Mouse (Mus musculus) spleen, postnatal 36 days (tissue): Measurements from ENCODE around the gene Vgll1.
A peak's percentile ranks its signal among the peaks of the same experiment; 100 is the strongest.

Experiments
- DNase-seq, 2 experiments: peaks; one replicate each; pipeline ENCODE4 v3.0.0; 2022; ENCODE audit warnings: low spot score in 2 of 2, mixed read lengths in 1 of 2

The Vgll1 gene

DNA sequence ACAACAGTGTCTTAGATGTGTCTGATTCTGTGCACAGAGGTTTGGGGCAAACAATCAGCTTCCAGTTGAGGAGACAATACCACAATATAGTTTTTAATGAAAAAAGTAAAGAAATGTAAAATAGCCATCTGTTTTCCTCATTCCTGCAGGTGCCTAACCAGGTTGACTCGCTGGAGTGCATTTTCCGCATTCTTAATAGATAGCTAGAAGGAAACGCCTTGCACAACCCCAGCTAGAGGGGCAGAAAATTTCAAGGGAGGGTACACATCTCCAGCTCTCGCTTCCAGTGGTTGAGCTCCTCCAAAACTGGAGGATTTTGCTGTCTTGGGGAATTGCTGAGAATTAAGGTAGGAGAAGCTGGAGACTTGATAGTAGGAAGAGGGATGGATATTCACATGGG lies at the start of gene Vgll1:
TSS of gene Vgll1 (plus strand) at position 301 of the 400 bp plus-strand sequence.
- no peak for DNase-seq

DNA sequence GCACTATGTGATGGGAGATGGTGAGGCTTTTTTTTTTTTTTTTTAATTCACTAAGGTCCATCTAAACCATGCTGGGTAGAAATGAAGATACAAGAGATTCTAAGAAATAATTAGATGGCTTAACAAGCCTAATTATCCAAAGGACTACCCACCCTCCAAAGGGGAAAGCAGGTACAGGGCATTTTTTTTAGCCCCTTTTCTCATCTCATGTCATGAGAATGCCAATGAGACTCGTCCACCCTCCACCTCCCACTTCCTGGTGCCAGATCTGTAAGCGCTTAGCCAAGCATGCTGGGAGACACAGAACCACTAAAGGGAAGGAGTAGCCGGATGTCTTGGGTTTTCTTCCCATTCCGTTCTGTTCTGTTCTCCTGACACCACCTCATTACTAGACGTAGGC lies 45.1 kb upstream of the Vgll1 start, which contains the start of gene Brs3:
TSS of gene Brs3 (plus strand) at position 301 of the 400 bp plus-strand sequence.
- no peak for DNase-seq

DNA sequence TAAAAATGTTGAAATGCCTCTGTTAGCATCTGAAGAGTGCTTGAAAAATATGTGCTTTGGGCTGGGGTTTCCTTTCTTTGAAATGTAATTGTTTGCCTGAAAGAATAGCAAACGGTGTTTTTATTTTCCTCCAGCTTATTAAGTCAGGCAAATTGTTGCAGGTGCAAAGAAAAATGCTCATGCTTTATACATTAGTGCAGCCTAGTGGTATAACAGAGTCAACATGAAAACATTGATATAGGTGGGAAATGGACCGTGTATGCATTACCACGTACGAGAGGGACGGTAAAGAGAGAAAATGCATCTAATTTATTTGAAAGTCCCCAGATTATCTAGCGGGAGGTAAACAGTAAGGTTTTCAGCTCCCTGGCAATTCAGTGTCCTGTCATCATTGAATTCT lies 44.0 kb upstream of the Vgll1 start:
- DNase-seq = no peak

DNA sequence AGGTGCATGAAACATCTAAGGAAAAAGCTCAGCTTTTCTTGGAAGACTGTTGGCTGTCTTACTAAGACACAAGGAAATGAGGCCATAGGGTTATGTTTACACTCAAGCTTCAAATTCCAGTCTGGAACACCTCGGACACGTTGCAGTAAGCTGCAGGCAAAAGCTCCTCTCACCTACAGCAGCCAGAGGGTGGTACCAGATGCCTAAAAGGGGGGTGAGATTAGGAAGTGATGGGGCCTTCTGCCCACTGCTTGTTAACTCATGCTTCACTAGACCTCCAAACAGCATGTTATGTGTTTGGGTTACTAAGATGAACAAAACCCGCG lies 35.1 kb upstream of the Vgll1 start:
- no peak for DNase-seq

DNA sequence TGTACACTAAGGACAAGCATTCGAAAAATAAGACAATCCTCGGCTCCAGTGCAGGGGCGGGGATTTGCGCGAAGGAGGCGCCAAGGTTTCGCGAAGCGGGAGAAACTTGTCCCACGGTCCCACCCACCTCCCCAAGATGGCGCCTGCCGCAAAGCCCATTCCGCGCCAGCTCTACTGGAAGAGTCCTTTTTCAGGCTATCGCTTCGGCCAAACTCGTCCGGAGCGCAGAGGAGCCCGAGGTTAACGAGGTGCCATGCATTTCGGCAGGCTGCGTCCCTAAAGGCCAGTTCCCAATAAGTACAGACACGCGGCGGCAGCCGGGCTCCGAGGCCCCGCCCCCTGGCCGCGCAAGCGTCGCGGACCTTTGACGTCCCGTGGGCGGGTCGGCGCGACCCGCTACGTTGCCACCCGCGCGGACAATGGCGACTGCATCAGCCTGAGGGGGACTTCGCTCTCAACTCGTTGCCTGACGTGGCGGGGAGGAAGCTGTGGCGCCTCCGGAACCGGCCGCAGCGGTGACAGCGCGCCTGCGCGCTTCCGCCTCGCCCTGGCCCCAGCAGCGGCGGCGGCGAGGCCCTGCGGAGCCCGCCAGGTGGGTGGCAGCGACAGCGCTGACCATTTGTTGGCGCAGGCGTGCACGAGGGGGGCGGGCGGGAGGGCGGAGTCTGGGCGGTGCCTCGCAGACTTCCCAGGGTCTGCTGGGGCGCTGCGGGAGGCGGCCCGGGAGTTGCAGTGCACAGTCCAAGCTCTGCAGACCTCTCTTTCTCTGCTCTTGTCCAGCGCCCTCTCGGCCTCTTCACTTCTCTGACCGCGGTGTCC lies 34.5 kb upstream of the Vgll1 start, which contains the start of gene Htatsf1:
TSS of gene Htatsf1 (plus strand) at position 410 of the 819 bp plus-strand sequence.
- DNase-seq = peak; percentile 71 to 78

DNA sequence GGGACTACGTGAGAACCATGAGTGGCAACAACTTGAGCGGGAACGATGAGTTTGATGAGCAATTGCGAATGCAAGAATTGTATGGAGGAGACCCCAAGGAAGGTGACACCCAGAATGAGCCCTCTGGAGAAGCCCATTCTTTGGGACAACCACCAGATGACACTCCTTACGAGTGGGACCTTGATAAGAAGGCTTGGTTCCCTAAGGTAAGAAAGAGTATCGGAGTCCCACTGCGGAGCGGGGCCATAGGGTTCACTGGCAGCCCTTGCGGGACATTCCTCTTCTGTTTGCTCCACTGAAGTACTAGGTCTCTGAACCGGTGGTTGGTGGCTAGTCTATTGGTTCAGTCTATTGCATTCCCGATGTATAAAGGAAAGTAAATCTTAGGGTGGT lies 33.9 kb upstream of the Vgll1 start:
- no peak for DNase-seq

DNA sequence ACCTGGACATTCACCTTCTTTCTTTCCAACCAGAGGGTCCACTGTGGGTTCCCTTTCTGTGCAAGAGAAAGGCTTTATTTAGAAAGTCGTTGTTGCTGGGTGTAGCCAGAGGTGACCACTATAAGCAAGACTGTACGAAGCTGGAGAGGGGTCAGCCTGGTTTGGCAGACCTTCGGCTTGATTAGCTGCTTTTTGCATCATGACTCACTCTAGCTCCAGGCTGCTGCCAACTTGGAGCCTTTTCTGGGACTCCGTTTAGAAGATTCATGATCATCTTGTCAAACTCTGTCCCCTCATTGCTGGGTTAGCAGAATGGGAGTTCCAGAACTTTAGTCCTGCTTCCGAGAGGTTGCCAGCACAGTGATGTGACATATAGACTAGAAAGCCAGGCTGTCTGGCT lies 6.4 kb upstream of the Vgll1 start:
- no peak for DNase-seq

DNA sequence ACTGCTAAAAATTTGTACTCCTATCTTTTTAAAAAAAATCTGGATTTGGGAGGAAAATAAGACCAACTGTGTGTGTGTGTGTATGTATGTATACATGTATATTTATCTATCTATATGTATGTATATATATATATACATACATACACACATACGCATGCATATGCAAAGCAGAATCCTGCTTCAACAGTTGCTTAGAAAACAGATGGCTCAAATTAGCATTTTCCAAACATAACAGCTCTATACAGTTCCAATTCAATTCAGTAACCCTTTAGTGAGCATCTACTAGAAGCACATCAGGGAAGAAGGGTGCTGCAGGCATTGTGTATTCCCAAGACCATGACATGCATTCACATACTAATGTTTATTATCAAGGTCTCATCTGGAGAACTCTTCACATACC lies 15.5 kb downstream of the Vgll1 start:
- DNase-seq = no peak

DNA sequence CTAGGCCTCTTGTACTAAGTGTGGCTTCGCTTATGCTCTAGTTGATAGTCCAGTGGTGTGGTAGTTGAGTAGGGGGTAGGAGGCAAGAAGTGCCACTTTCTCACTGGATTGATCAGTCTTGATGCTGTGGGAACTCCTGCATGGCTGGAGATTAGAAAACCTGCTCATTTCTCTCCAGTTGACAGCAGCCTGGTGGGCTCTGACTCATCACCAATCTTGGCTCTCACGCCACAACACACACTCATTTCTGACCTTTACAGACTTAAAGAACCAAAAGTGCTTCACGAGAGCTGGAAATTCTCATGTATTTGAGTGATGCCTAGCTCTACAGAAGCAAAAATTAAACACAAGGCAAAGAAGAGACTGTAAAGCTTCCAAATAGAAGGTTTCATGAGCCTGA lies 19.1 kb downstream of the Vgll1 start:
- no peak for DNase-seq

DNA sequence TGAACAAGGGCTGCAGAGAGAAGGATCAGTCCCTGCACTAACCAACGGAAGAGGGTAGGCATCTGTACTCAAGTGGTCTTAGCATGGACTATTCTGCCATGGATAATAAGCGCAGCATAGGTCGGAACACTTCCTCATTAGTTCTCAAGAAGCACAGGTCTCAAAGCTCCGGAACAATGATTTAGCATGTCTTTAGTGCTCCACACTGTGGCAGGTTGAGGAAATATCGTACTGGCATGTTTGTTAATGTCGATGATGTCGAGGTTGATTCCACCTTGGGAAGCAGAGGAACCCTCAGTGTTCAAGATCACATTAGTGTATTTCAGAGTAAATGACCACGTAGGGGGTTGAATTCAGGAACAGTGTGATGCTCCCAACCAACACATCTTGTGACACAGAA lies 30.2 kb downstream of the Vgll1 start:
- DNase-seq = no peak

DNA sequence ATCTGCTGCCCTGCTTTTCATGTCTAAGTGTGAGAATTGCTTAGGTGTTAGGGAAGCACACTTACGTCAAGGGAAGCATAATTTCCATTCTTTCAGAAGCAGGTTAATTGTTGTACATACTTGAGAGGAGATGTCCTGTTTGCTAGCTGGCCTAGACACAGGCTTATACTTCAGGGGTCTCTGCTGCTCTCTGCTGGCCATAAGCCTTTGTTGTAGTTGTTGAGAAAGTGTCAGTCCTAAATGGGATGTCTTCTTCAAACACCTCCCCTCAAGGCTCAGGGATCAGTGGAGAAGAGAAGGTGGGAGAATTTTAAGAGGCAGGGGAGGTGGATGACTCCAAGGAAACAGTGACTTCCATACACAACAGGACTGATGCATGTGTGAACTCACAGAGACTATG lies 32.9 kb downstream of the Vgll1 start:
- no peak for DNase-seq

DNA sequence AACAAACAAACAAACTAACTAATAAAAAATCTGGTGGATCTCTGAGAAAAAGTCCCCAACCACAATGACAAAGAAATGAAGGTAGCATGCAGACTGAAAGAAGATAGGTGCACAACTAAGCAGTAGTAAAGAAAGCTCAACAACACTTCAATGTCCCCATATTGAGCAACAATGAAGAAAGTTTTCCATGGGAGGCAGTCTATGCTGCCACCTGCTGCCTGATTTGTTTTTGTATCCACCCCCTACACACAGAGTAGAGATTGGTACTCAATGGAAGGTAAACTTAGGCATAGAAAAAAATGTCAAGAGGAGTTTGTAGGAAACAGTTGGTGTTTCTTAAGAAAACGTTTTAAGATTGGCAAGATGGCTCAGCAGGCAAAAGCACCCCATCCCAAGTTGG lies 42.7 kb downstream of the Vgll1 start:
- no peak for DNase-seq

DNA sequence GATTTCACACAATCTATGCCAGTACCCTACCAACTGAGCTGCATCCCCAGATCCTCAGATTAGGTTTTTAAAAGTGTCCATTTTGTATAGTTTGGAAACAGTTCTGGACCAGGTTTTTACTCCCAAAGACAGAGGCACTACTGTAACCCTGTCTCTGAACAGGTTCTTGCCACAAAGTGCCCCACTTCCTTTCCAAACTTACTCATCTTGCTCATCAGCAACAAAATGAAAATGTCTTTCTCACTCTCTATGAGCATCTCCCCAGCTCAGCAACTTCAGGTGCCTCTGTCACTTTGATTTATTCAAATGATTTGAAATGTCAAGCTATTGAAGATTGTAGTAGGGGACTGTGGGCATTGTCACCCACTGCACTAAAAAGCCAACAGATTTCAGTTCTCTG lies 49.7 kb downstream of the Vgll1 start:
- no peak for DNase-seq

DNA sequence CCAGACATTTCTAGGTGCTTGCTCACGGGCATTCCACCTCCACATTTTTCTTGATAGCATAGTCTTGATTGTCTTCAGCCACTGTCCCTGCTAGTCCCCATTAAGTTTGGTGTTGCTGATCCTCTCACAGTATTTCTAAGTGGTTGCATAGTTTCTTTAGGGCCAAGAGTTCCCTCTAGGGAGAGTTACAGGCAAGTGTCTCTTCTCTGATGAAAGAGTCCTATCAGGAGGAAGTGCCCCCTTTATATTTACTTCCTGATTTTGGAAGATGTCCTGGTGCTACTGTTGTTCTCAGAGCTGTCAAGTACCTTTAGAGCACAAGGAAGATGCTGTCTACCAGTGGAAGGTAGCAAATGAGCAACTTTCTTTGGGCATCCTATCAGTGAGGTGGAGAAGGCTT lies 65.6 kb downstream of the Vgll1 start:
- DNase-seq = no peak
